Mouse (Mus musculus) forelimb bud, embryonic 11.5 days (tissue): Measurements from ENCODE around the gene Adcy1.

Experiments used
- DNase-seq: peaks from one replicate; pipeline ENCODE4 v3.0.0-alpha.2; 2012; ENCODE audit warnings: low read depth, low spot score

Adcy1 gene

GRCm38 (mm10) chr11:7135301-7135700 is 72.0 kb downstream of the Adcy1 start:
- DNase-seq, result no peak

- DNase-seq, result no peak
Observed at GRCm38 (mm10) chr11:7135763-7136162, 72.5 kb downstream of the Adcy1 start.

- DNase-seq, result no peak
Observed at GRCm38 (mm10) chr11:7136246-7136855, 73.1 kb downstream of the Adcy1 start.

GRCm38 (mm10) chr11:7138370-7138769 is 75.1 kb downstream of the Adcy1 start:
- DNase-seq, result no peak

GRCm38 (mm10) chr11:7140449-7140848 is 77.2 kb downstream of the Adcy1 start:
- DNase-seq, result peak; percentile 20

- DNase-seq, result peak; percentile 82
Observed at GRCm38 (mm10) chr11:7142725-7143124, 79.4 kb downstream of the Adcy1 start.

- no peak for DNase-seq
Observed at GRCm38 (mm10) chr11:7144369-7144768, 81.1 kb downstream of the Adcy1 start.

GRCm38 (mm10) chr11:7145221-7145620 is 81.9 kb downstream of the Adcy1 start:
- DNase-seq, result no peak

GRCm38 (mm10) chr11:7147536-7147935 is 84.2 kb downstream of the Adcy1 start:
- no peak for DNase-seq

- DNase-seq, result no peak
Observed at GRCm38 (mm10) chr11:7147945-7148344, 84.7 kb downstream of the Adcy1 start.

GRCm38 (mm10) chr11:7149471-7149870 is 86.2 kb downstream of the Adcy1 start:
- DNase-seq, result no peak

GRCm38 (mm10) chr11:7150511-7150910 is 87.2 kb downstream of the Adcy1 start:
- DNase-seq, result no peak

- DNase-seq, result no peak
Observed at GRCm38 (mm10) chr11:7152371-7152770, 89.1 kb downstream of the Adcy1 start.

- no peak for DNase-seq
Observed at GRCm38 (mm10) chr11:7153081-7153480, 89.8 kb downstream of the Adcy1 start.

- no peak for DNase-seq
Observed at GRCm38 (mm10) chr11:7156427-7156826, 93.1 kb downstream of the Adcy1 start.

GRCm38 (mm10) chr11:7158196-7158595 is 94.9 kb downstream of the Adcy1 start:
- no peak for DNase-seq

GRCm38 (mm10) chr11:7160146-7160545 is 96.9 kb downstream of the Adcy1 start:
- no peak for DNase-seq

- no peak for DNase-seq
Observed at GRCm38 (mm10) chr11:7160637-7161101, 97.4 kb downstream of the Adcy1 start.

GRCm38 (mm10) chr11:7161502-7162174 is 98.3 kb downstream of the Adcy1 start:
- DNase-seq, result peak; percentile 60

GRCm38 (mm10) chr11:7164416-7164815 is 101.1 kb downstream of the Adcy1 start:
- DNase-seq, result no peak

GRCm38 (mm10) chr11:7169645-7170044 is 106.4 kb downstream of the Adcy1 start:
- DNase-seq, result no peak

- DNase-seq, result no peak
Observed at GRCm38 (mm10) chr11:7173664-7174063, 110.4 kb downstream of the Adcy1 start.

- DNase-seq, result no peak
Observed at GRCm38 (mm10) chr11:7178724-7179123, 115.4 kb downstream of the Adcy1 start.
